Mouse (Mus musculus): ENCODE results near the gene Sgcd. TPM values are rescaled to one million over a fixed set of nuclear protein-coding genes. Genes with fewer than 3 reads are reported as not detected.

Sgcd gene
- total and polyA plus RNA-seq, 3 experiments: 0.38 to 2.4 (median 0.43) TPM

- no peaks in the 10 kb centered on the region for H3K9me3 ChIP-seq (replicated peaks; ENCODE audit: low read length)
- H3K27ac ChIP-seq (ENCODE audit: insufficient read depth, low read depth): no peak overlapping the region
- TF ChIP-seq TCF12 (IDR thresholded peaks at IDR 0.05; ENCODE audit: low read depth, low read length) (no peak), MYC (IDR thresholded peaks at IDR 0.05; ENCODE audit: low read depth, low read length) (no peak), SMC3 (IDR thresholded peaks at IDR 0.05; ENCODE audit: low read depth, low read length) (no peak), POLR2A (IDR thresholded peaks at IDR 0.05; ENCODE audit: low read depth, low read length) (no peak), NELFE (IDR thresholded peaks at IDR 0.05; ENCODE audit: low read depth, low read length) (no peak), JUN (IDR thresholded peaks at IDR 0.05; ENCODE audit: insufficient read depth, low read depth, low read length) (no peak), IRF4 (IDR thresholded peaks at IDR 0.05; ENCODE audit: low read depth, low read length) (no peak), NRF1 (IDR thresholded peaks at IDR 0.05; ENCODE audit: low read depth, low read length) (no peak), ELF1 (IDR thresholded peaks at IDR 0.05; ENCODE audit: low read depth, low read length) (no peak), KAT2A (IDR thresholded peaks at IDR 0.05; ENCODE audit: insufficient replicate concordance, low read length) (no peak), RAD21 (IDR thresholded peaks at IDR 0.05; ENCODE audit: low read depth, low read length) (no peak), USF1 (IDR thresholded peaks at IDR 0.05; ENCODE audit: low read depth, low read length) (no peak), BHLHE40 (IDR thresholded peaks at IDR 0.05; ENCODE audit: low read depth, low read length) (no peak), E2F4 (IDR thresholded peaks at IDR 0.05; ENCODE audit: insufficient replicate concordance, low read depth, low read length) (no peak), CHD2 (IDR thresholded peaks at IDR 0.05; ENCODE audit: low read length) (no peak), MAZ (IDR thresholded peaks at IDR 0.05; ENCODE audit: low read depth, low read length) (no peak), MAFK (IDR thresholded peaks at IDR 0.05; ENCODE audit: insufficient replicate concordance, low read length) (no peak), GABPA (IDR thresholded peaks at IDR 0.05; ENCODE audit: insufficient replicate concordance, low read depth, low read length) (no peak), POLR2AphosphoS2 (IDR thresholded peaks at IDR 0.05; ENCODE audit: low read depth, low read length) (no peak)
- in situ Hi-C loops (cut with MboI; ENCODE audit: low pct_ligation_motif_present, low pct_unique_long_range_greater_than_20kb, low sequenced_read_pairs) (no loop called here), dilution Hi-C loops (cut with MboI; ENCODE audit: extremely low pct_ligation_motif_present, extremely low pct_unique_long_range_greater_than_20kb, low sequenced_read_pairs) (no loop called here)
- no peaks in the 10 kb centered on the region for H3K79me2 ChIP-seq (replicated peaks; ENCODE audit: control insufficient read depth, extremely low read depth, insufficient read depth, poor library complexity, severe bottlenecking)
- no peaks in the 10 kb centered on the region for H3K4me1 ChIP-seq (ENCODE audit: control insufficient read depth in 1 of 2, insufficient read depth in 2 of 2)
- H3K9ac ChIP-seq (ENCODE audit: insufficient read depth, low read depth): no peak overlapping the region
- H3K4me3 ChIP-seq (replicated peaks in 1 of 3; ENCODE audit: low read depth in 2 of 3, low read length in 2 of 3, poor library complexity in 1 of 3): no peak overlapping the region
- H3K4me2 ChIP-seq (ENCODE audit: insufficient read depth, low read depth, poor library complexity, severe bottlenecking): no peak overlapping the region
- no peaks in the 10 kb centered on the region for H3K36me3 ChIP-seq (replicated peaks in 1 of 2; ENCODE audit: control insufficient read depth in 1 of 2, insufficient read depth in 1 of 2, low read length in 1 of 2)
- no peaks in the 10 kb centered on the region for H3K27me3 ChIP-seq (replicated peaks)
- DNase-seq (ENCODE audit: extremely low read depth): no peak
These were observed 939.0 kb downstream of the Sgcd start for GRCm38 (mm10) chr11:47049756-47050155.

DNA sequence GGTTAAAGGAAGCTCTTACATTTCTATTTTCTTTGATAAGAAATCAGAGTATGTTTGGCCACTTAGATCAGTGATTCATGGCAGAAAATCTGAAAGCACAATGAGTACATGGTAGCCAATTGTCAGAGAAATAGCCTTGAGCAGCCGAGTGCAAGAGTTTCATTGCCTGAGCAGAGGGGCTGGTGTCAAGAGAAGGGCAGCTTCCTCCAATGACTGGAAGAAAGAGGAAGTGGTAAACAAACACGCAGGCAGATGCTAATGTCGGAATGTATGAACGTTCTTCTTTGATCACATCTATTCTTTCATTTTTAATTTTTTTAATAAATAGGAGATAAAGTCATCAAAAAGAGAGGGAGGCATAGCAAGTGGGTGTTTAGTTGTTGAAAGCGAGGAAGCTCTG, 956.5 kb downstream of the Sgcd start:
- Histone ChIP-seq H3K27ac (ENCODE audit: insufficient read depth, low read depth) (no peak overlapping the region), H3K9ac (ENCODE audit: insufficient read depth, low read depth) (no peak overlapping the region), H3K4me3 (replicated peaks in 1 of 3; ENCODE audit: low read depth in 2 of 3, low read length in 2 of 3, poor library complexity in 1 of 3) (no peak overlapping the region), H3K4me2 (ENCODE audit: insufficient read depth, low read depth, poor library complexity, severe bottlenecking) (peak overlapping the region; percentile 78), H3K36me3 (replicated peaks in 1 of 2; ENCODE audit: control insufficient read depth in 1 of 2, insufficient read depth in 1 of 2, low read length in 1 of 2) (no peaks in the 10 kb centered on the region), H3K9me3 (replicated peaks; ENCODE audit: low read length) (no peaks in the 10 kb centered on the region), H3K79me2 (replicated peaks; ENCODE audit: control insufficient read depth, extremely low read depth, insufficient read depth, poor library complexity, severe bottlenecking) (no peaks in the 10 kb centered on the region), H3K27me3 (replicated peaks) (no peaks in the 10 kb centered on the region), H3K4me1 (ENCODE audit: control insufficient read depth in 1 of 2, insufficient read depth in 2 of 2) (peaks cover 0 to 6% of the 10 kb centered on the region in 2 experiments; a peak in 2 of 4 replicates)
- in situ Hi-C loops (cut with MboI; ENCODE audit: low pct_ligation_motif_present, low pct_unique_long_range_greater_than_20kb, low sequenced_read_pairs) (no loop called here), dilution Hi-C loops (cut with MboI; ENCODE audit: extremely low pct_ligation_motif_present, extremely low pct_unique_long_range_greater_than_20kb, low sequenced_read_pairs) (no loop called here)
- peak; percentile 54 for DNase-seq (ENCODE audit: extremely low read depth)
- TF ChIP-seq UBTF (IDR thresholded peaks at IDR 0.05; ENCODE audit: low read depth, low read length): no peak
- TF ChIP-seq EP300 (IDR thresholded peaks at IDR 0.05; ENCODE audit: low read length): 0 out of 2 replicates have a peak, but pooled peaks have one; percentile 21
